Mouse (Mus musculus): ENCODE measurements around the gene Sez6. TPM values are rescaled to one million over a fixed set of nuclear protein-coding genes. Genes with fewer than 3 reads are reported as not detected.

Gene Sez6
- polyA plus RNA-seq, 1 experiment from 2014 or later, result 0.15 TPM

GRCm38 (mm10) chr11:77932576-77932975 lies 2.0 kb downstream of the Sez6 start:
- Histone ChIP-seq H3K9ac (ENCODE audit: low read length) (no peak overlapping the region), H3K4me2 (ENCODE audit: low read length) (no peak overlapping the region), H3K27me3 (ENCODE audit: control insufficient read depth, insufficient read depth, low read length) (peaks cover 83% of the 10 kb centered on the region), H3K4me1 (ENCODE audit: control insufficient read depth in 2 of 2, insufficient read depth in 2 of 2, low read length in 2 of 2) (peaks cover 0 to 11% of the 10 kb centered on the region in 2 experiments; a peak in 3 of 4 replicates), H3K4me3 (ENCODE audit: control insufficient read depth in 1 of 2, insufficient read depth in 1 of 2, low read depth in 1 of 2, low read length in 2 of 2) (no peak overlapping the region), H3K36me3 (ENCODE audit: control insufficient read depth, insufficient read depth, low read length) (no peaks in the 10 kb centered on the region), H3K27ac (replicated peaks in 1 of 2; ENCODE audit: control insufficient read depth in 1 of 2, insufficient read depth in 1 of 2, low read depth in 2 of 2, low read length in 2 of 2) (no peak overlapping the region), H3K9me3 (ENCODE audit: control insufficient read depth, low read length) (no peaks in the 10 kb centered on the region)
- no peak for ATAC-seq (ENCODE audit: insufficient number of reproducible peaks, insufficient read depth, low FRiP score, low read depth)
- 28% methylated on average over 5 of the region's 5 CpGs for WGBS

GRCm38 (mm10) chr11:77934111-77934521 lies 3.5 kb downstream of the Sez6 start:
- Histone ChIP-seq H3K4me1 (ENCODE audit: control insufficient read depth in 2 of 2, insufficient read depth in 2 of 2, low read length in 2 of 2) (peaks cover 0 to 11% of the 10 kb centered on the region in 2 experiments; a peak in 3 of 4 replicates), H3K27ac (replicated peaks in 1 of 2; ENCODE audit: control insufficient read depth in 1 of 2, insufficient read depth in 1 of 2, low read depth in 2 of 2, low read length in 2 of 2) (no peak overlapping the region), H3K9ac (ENCODE audit: low read length) (no peak overlapping the region), H3K36me3 (ENCODE audit: control insufficient read depth, insufficient read depth, low read length) (no peaks in the 10 kb centered on the region), H3K27me3 (ENCODE audit: control insufficient read depth, insufficient read depth, low read length) (peaks cover 83% of the 10 kb centered on the region), H3K9me3 (ENCODE audit: control insufficient read depth, low read length) (no peaks in the 10 kb centered on the region), H3K4me3 (ENCODE audit: control insufficient read depth in 1 of 2, insufficient read depth in 1 of 2, low read depth in 1 of 2, low read length in 2 of 2) (no peak overlapping the region), H3K4me2 (ENCODE audit: low read length) (no peak overlapping the region)
- ATAC-seq (ENCODE audit: insufficient number of reproducible peaks, insufficient read depth, low FRiP score, low read depth), result no peak
- WGBS, result 4% methylated on average over 4 of the region's 4 CpGs

GRCm38 (mm10) chr11:77934568-77935311 lies 4.1 kb downstream of the Sez6 start:
- H3K9ac ChIP-seq (ENCODE audit: low read length), result no peak overlapping the region
- no peak for ATAC-seq (ENCODE audit: insufficient number of reproducible peaks, insufficient read depth, low FRiP score, low read depth)
- no peaks in the 10 kb centered on the region for H3K36me3 ChIP-seq (ENCODE audit: control insufficient read depth, insufficient read depth, low read length)
- no peak overlapping the region for H3K4me3 ChIP-seq (ENCODE audit: control insufficient read depth in 1 of 2, insufficient read depth in 1 of 2, low read depth in 1 of 2, low read length in 2 of 2)
- no peak overlapping the region for H3K27ac ChIP-seq (replicated peaks in 1 of 2; ENCODE audit: control insufficient read depth in 1 of 2, insufficient read depth in 1 of 2, low read depth in 2 of 2, low read length in 2 of 2)
- 41% methylated on average over 5 of the region's 5 CpGs for WGBS
- peaks cover 0 to 11% of the 10 kb centered on the region in 2 experiments; a peak in 3 of 4 replicates for H3K4me1 ChIP-seq (ENCODE audit: control insufficient read depth in 2 of 2, insufficient read depth in 2 of 2, low read length in 2 of 2)
- peaks cover 77% of the 10 kb centered on the region for H3K27me3 ChIP-seq (ENCODE audit: control insufficient read depth, insufficient read depth, low read length)
- H3K4me2 ChIP-seq (ENCODE audit: low read length), result no peak overlapping the region
- no peaks in the 10 kb centered on the region for H3K9me3 ChIP-seq (ENCODE audit: control insufficient read depth, low read length)

- ATAC-seq (ENCODE audit: insufficient number of reproducible peaks, insufficient read depth, low FRiP score, low read depth), result no peak
- WGBS, result 6% methylated on average over 8 of the region's 8 CpGs
- Histone ChIP-seq H3K36me3 (ENCODE audit: control insufficient read depth, insufficient read depth, low read length) (no peaks in the 10 kb centered on the region), H3K4me2 (ENCODE audit: low read length) (no peak overlapping the region), H3K27ac (replicated peaks in 1 of 2; ENCODE audit: control insufficient read depth in 1 of 2, insufficient read depth in 1 of 2, low read depth in 2 of 2, low read length in 2 of 2) (no peak overlapping the region), H3K4me3 (ENCODE audit: control insufficient read depth in 1 of 2, insufficient read depth in 1 of 2, low read depth in 1 of 2, low read length in 2 of 2) (no peak overlapping the region), H3K9ac (ENCODE audit: low read length) (no peak overlapping the region), H3K4me1 (ENCODE audit: control insufficient read depth in 2 of 2, insufficient read depth in 2 of 2, low read length in 2 of 2) (0 out of 4 replicates have a peak, but pooled peaks cover 0 to under 1% of the 10 kb centered on the region in 2 experiments), H3K27me3 (ENCODE audit: control insufficient read depth, insufficient read depth, low read length) (peaks cover 59% of the 10 kb centered on the region), H3K9me3 (ENCODE audit: control insufficient read depth, low read length) (no peaks in the 10 kb centered on the region)
These were observed 6.2 kb downstream of the Sez6 start for GRCm38 (mm10) chr11:77936846-77937245.

DNA sequence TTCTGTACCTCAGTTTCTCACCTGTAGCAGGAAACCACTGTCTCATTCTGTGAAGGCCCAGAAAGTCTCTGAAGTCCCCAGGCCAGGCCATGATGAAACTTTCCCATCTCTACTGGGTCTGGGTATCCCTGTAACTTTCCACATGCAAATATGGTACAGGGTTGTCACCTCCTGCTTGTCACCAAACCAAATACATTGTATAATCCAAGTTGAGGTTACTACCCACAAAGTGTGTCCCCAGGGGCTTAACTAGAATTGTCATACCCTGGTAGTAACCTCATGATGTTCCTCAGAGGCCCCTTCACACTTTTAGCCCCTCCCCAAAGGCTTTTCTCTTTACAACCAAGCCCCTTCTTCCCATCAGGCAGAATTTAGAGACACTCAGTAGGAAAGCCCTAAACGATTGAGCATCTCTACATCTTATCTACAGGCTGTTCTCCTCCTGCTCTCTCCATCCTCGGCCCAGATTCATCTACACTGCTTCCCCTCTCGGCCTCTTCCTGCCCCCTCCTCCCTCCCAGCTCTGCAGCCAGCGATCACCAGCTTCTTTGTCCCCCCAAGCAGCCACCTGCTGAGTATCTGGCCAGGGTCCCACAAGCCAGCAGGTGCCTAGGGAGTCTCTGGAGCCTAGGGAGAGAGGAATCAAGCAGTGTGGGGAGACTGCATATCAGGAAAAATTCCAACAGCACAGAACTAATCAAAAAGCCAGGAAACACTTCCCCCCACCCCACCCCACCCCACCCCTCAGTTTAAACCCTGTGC lies 7.2 kb downstream of the Sez6 start:
- H3K4me2 ChIP-seq (ENCODE audit: low read length), result no peak overlapping the region
- H3K9me3 ChIP-seq (ENCODE audit: control insufficient read depth, low read length), result no peaks in the 10 kb centered on the region
- H3K36me3 ChIP-seq (ENCODE audit: control insufficient read depth, insufficient read depth, low read length), result no peaks in the 10 kb centered on the region
- no peak overlapping the region for H3K9ac ChIP-seq (ENCODE audit: low read length)
- no peaks in the 10 kb centered on the region for H3K4me1 ChIP-seq (ENCODE audit: control insufficient read depth in 2 of 2, insufficient read depth in 2 of 2, low read length in 2 of 2)
- no peak for ATAC-seq (ENCODE audit: insufficient number of reproducible peaks, insufficient read depth, low FRiP score, low read depth)
- peaks cover 49% of the 10 kb centered on the region for H3K27me3 ChIP-seq (ENCODE audit: control insufficient read depth, insufficient read depth, low read length)
- WGBS, result 4% methylated on average over 4 of the region's 4 CpGs
- H3K4me3 ChIP-seq (ENCODE audit: control insufficient read depth in 1 of 2, insufficient read depth in 1 of 2, low read depth in 1 of 2, low read length in 2 of 2), result no peak overlapping the region
- no peak overlapping the region for H3K27ac ChIP-seq (replicated peaks in 1 of 2; ENCODE audit: control insufficient read depth in 1 of 2, insufficient read depth in 1 of 2, low read depth in 2 of 2, low read length in 2 of 2)

GRCm38 (mm10) chr11:77942230-77942629 lies 11.6 kb downstream of the Sez6 start:
- no peak overlapping the region for H3K4me2 ChIP-seq (ENCODE audit: low read length)
- H3K4me3 ChIP-seq (ENCODE audit: control insufficient read depth in 1 of 2, insufficient read depth in 1 of 2, low read depth in 1 of 2, low read length in 2 of 2), result no peak overlapping the region
- ATAC-seq (ENCODE audit: insufficient number of reproducible peaks, insufficient read depth, low FRiP score, low read depth), result no peak
- no peak overlapping the region for H3K27ac ChIP-seq (replicated peaks in 1 of 2; ENCODE audit: control insufficient read depth in 1 of 2, insufficient read depth in 1 of 2, low read depth in 2 of 2, low read length in 2 of 2)
- H3K9me3 ChIP-seq (ENCODE audit: control insufficient read depth, low read length), result no peaks in the 10 kb centered on the region
- no peaks in the 10 kb centered on the region for H3K4me1 ChIP-seq (ENCODE audit: control insufficient read depth in 2 of 2, insufficient read depth in 2 of 2, low read length in 2 of 2)
- H3K9ac ChIP-seq (ENCODE audit: low read length), result no peak overlapping the region
- H3K27me3 ChIP-seq (ENCODE audit: control insufficient read depth, insufficient read depth, low read length), result peaks cover 25% of the 10 kb centered on the region
- 64% methylated on average over 5 of the region's 5 CpGs for WGBS
- no peaks in the 10 kb centered on the region for H3K36me3 ChIP-seq (ENCODE audit: control insufficient read depth, insufficient read depth, low read length)

DNA sequence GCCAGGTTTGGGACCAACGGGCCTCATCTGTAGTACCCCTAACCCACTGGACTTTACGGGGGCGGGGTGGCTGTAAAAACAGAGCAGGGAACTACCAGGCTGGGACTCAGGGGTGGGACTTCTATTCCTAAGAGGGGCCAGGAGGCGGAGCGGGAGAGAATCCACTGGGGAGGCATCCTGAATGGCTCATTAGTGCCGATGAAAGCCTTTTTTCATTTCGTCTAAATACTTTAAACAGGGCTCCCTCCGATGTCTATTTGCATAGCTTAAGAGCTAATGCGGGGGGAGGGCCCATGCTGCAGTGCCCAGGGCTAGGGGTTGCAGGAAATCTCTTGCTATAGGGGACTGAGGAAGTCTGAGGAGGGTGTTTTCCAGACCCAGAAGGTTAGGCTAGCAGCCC lies 17.3 kb downstream of the Sez6 start:
- Histone ChIP-seq H3K9me3 (ENCODE audit: control insufficient read depth, low read length) (no peaks in the 10 kb centered on the region), H3K4me2 (ENCODE audit: low read length) (no peak overlapping the region), H3K27ac (replicated peaks in 1 of 2; ENCODE audit: control insufficient read depth in 1 of 2, insufficient read depth in 1 of 2, low read depth in 2 of 2, low read length in 2 of 2) (no peak overlapping the region), H3K4me3 (ENCODE audit: control insufficient read depth in 1 of 2, insufficient read depth in 1 of 2, low read depth in 1 of 2, low read length in 2 of 2) (no peak overlapping the region), H3K27me3 (ENCODE audit: control insufficient read depth, insufficient read depth, low read length) (peaks cover 55% of the 10 kb centered on the region), H3K9ac (ENCODE audit: low read length) (no peak overlapping the region), H3K4me1 (ENCODE audit: control insufficient read depth in 2 of 2, insufficient read depth in 2 of 2, low read length in 2 of 2) (no peaks in the 10 kb centered on the region), H3K36me3 (ENCODE audit: control insufficient read depth, insufficient read depth, low read length) (no peaks in the 10 kb centered on the region)
- WGBS, result 13% methylated on average over 9 of the region's 9 CpGs
- no peak for ATAC-seq (ENCODE audit: insufficient number of reproducible peaks, insufficient read depth, low FRiP score, low read depth)

Measured in heart, embryonic 14.5 days (tissue).